Mouse (Mus musculus) hematopoietic stem cell, adult 5-6 weeks (primary cell): Measurements from ENCODE around the gene Pon3. TPM values are rescaled to one million over a fixed set of nuclear protein-coding genes. Genes with fewer than 3 reads are reported as not detected.

Experiments
- ATAC-seq, 2 experiments: fragments of 125-278 bp in 1 of 2; replicated peaks in 1 of 2; 2 replicates each; pipeline ENCODE4 v1.8.0; 2016 to 2017; ENCODE audit warnings: inconsistent platforms in 2 of 2, mild to moderate bottlenecking in 2 of 2, moderate number of reproducible peaks in 2 of 2, low read depth in 1 of 2, moderate TSS enrichment in 1 of 2; ENCODE audit not compliant: low FRiP score in 2 of 2, poor library complexity in 2 of 2, severe bottlenecking in 2 of 2, insufficient read depth in 1 of 2, low TSS enrichment in 1 of 2
- total RNA-seq: library from RNA; stranded (forward); fragments of 172-1452, 232-1000 nt; gene quantifications from 2 replicates; pipeline ENCODE4 v1.2.3, GENCODE M21; 2017

Pon3 gene
- 18.4 and 26.0 TPM in 2 replicates for total RNA-seq

GRCm38 (mm10) chr6:5255722-5256451 lies at the start of gene Pon3:
Pon3 (minus strand) TSS chr6:5256286.
- ATAC-seq, result peak; percentile 99

DNA sequence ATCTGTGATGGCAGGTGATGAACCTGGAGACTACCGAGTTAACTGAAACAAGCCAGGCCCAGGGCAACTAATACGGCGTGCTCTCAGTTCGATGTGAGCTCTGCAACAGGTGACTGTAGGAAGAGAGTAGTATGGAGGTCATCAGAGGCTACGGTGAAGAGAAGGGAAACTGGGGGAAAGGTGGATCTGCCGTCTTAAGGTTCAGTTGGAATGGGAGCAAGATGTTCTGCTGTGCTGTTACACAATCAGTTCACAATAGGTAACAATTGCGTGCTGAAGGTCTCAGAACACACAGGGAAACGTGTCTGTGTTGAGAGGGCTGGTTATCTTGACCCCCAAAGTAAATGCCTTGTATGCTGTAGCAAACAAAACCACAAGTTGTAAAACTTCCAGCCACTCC lies 48.9 kb upstream of the Pon3 start:
- no peak for ATAC-seq

DNA sequence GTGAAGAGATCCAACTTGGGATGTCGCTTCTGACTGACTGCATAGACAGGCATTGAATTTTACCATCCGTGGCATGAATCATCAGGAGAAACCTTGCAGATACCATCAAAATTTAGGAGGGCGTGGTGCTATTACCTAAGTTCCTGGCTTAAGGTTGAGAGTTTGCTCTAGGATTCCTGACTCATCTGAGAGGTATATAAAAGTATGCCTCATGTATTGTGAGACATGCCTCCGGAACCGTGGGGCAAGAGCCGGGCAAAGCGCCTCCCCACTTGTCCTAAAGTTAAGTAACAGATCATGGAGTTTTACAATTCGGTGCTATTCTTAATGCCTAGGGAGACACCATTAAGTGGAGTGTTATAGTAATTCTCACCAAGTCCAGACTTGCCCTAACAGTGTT lies 44.5 kb upstream of the Pon3 start:
- ATAC-seq, result no peak

DNA sequence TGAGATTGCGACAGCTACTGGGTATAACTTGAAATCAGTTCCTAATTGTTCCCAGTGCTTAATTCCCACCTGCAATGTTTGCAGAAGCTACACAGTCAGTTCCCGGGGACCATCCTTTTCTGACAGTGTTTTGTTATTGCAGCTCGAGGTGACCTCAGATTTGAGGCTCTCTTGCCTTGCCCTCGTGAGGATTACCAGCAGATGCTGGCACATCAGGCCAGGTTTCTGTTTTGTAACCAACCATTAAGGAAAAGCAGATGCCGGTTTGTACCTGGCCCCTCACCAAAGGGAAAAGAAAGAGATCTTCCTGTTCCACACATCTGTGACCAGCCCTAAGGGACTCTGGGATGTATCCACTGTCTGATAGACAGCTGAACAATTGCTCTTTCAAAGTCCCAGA lies 43.5 kb upstream of the Pon3 start:
- no peak for ATAC-seq

- ATAC-seq, result peak; percentile 81 to 83
Observed at GRCm38 (mm10) chr6:5298092-5298554, 42.0 kb upstream of the Pon3 start, which contains the start of gene Pon2. Pon2 (minus strand) TSS chr6:5298455.

DNA sequence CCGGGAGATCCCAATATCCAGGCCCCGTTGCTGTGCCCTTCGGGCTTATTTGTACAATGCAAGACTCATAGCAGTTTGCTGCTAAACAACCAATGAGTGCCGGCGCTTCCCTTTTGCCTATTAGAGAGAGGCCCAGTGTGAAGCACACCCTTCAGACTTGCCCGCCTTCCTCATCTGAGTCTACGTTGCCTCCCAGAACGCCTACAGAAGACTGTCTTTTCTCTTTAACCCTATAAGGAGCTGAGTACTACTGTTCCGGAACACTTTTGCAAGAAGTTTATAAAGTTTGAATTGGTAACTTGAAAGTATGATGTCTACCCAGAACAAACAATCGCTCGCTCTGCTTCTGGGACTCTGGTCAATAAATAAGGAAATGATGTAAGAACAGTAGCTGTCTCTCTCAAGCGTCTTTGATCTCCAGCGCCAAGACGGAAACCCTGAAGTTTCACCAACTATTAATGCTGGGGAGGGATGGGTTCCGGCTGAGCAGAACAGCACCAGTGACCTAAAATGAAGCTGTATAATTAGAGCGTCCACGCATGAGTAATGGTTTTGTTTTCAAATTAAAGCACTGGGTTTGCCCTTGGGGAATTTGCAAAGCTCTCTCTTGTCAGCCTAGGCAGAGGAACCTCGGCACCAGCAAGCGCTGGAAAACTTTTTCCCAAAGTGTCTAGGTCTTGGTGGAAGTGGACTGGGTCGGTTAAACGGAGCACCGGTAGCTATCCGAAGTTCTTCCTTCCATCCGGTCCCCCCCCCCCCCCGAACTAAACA lies 41.4 kb upstream of the Pon3 start:
- peak; percentile 90 to 91 for ATAC-seq

GRCm38 (mm10) chr6:5296067-5296466 lies 40.0 kb upstream of the Pon3 start:
- ATAC-seq, result no peak

- ATAC-seq, result no peak
Observed at GRCm38 (mm10) chr6:5294659-5295449, 38.8 kb upstream of the Pon3 start.

GRCm38 (mm10) chr6:5292841-5293240 lies 36.8 kb upstream of the Pon3 start:
- ATAC-seq, result no peak

DNA sequence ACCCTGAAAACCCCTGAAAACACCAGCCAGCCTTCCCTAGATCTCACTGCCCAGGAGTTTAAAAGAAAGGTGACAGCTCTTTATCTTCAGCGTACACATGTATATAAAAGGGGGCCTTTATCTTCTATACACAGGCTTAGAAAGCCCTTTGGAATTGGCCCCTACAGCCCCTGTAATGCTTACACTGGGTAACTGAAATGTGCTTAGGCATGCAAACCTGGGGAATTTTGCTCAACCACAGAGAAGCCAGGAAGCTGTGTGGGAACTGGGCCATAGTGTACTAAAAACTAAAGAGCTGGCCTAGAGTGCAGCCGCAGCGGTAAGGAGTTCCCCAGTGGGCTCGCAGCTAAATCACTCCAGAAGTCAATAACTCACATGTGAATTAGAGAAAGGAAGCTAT lies 35.4 kb upstream of the Pon3 start:
- ATAC-seq, result peak; percentile 74 to 86

DNA sequence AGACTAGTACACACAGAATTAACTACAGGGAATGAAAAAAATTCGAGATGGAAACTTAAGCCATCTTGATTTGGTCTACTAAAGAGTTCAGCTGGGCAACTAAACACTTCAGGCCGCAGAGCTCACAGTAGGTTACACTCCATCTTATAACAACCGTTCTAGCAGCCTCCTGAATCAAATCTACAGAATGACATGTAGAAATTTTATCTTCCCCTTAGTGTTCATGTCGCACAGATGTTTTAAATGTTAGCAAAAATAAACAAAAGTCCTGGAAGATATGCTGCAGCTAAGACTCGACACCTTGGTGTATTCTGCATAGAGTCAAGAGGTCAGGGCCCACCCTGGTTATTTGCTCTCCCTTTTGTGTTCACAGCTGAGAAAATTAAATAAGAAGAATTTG lies 31.8 kb upstream of the Pon3 start:
- ATAC-seq, result no peak

GRCm38 (mm10) chr6:5287392-5287791 lies 31.3 kb upstream of the Pon3 start:
- peak in 1 of 2 experiments; percentile 22; a peak in 1 of 4 replicates for ATAC-seq

DNA sequence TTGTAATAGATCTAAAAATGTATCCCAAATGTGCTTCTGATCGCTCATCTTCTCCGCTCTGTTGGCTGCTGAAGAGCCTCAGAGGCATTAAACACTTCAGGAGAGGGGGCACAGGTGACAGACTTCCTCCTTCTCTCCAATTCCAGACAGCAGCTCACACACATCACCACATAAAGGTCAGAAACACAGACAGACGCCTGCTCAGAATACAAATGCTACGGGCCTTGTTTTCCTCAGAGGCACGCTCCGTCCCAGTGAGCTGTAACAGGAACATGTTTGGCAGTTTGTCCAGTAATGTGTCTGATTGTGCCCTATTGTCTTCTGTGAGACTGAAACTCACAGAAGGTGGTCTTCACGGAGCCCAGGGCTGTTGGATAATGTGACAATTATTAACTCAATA lies 26.3 kb upstream of the Pon3 start:
- ATAC-seq, result no peak

GRCm38 (mm10) chr6:5280576-5281305 lies 24.7 kb upstream of the Pon3 start:
- ATAC-seq, result no peak

DNA sequence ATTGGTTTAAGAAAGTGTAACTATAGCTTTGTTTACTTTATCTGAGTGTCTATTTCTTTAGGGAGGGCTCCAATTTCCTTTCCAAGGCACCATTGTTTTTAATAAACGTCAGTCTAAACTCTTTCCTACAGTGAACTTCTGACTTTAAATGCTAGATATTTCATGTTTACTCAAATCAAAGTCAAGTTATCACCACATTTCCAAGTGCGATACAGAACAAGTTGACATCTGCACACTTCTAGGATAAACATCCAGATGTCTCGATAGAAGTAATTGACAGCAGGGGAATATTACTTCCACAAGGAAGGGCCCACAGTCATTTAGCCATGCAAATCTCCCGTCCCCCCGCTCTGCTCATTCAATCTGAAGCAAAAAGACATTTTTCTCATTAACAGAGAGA lies 21.9 kb upstream of the Pon3 start:
- ATAC-seq, result no peak

GRCm38 (mm10) chr6:5269641-5270040 lies 13.6 kb upstream of the Pon3 start:
- no peak for ATAC-seq

DNA sequence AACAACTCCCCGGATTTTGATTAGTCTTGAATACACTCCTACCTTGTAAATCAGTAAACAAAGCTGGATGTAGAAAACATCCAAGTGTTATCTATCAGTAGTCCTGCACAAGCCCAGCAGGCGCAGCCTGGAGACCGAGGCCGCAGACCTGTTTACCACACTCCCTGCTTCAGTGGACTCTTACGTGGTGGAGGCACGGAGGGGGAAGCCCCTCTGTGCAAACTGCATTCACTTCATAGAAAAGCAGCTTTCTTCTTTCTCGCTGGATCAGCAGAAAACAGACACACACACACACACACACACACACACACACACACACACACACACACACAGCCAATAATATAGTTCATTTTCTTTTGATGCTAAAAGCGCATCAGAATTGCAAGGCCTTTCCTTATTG lies 8.7 kb upstream of the Pon3 start:
- no peak for ATAC-seq
